Mouse (Mus musculus): ENCODE data around the gene Zfp746.

The Zfp746 gene

DNA sequence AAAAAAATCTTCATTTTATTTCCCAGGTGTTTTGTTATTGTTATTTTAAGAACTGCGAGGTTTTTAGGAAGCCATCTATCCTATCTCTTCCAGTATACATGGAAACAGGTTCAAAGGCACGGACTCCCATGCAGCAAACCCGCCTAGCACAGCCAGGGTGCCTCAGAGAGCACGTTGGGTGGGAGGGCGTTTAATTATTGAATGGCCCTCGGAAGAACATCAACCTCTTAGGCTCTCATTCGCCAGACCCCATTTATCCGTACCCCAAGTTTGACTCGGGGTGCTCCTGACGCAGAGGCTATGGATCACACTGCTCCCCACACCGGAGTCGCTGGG, 39.3 kb downstream of the Zfp746 start:
- DNase-seq (ENCODE audit: low read depth, low spot score): peak; percentile 37

DNA sequence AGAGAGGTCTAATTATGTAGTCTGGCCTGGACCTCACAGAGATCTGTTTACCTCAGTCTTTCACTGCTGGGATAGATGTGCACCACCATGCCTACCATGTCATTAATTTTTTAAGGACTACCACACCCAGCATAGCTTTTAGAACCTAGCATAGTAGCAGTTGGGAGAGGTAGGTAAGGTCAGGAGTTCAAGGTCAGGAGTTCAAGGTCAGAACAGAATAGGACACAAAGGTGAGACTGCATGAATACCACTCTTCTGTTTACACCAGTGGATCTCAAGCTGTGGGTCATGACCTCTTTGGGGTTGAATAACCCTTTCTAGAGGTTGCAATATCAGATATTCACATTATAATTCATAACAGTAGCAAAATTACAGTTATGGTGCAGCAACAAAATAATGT, 53.7 kb downstream of the Zfp746 start:
- DNase-seq (ENCODE audit: low read depth, low spot score): no peak

DNA sequence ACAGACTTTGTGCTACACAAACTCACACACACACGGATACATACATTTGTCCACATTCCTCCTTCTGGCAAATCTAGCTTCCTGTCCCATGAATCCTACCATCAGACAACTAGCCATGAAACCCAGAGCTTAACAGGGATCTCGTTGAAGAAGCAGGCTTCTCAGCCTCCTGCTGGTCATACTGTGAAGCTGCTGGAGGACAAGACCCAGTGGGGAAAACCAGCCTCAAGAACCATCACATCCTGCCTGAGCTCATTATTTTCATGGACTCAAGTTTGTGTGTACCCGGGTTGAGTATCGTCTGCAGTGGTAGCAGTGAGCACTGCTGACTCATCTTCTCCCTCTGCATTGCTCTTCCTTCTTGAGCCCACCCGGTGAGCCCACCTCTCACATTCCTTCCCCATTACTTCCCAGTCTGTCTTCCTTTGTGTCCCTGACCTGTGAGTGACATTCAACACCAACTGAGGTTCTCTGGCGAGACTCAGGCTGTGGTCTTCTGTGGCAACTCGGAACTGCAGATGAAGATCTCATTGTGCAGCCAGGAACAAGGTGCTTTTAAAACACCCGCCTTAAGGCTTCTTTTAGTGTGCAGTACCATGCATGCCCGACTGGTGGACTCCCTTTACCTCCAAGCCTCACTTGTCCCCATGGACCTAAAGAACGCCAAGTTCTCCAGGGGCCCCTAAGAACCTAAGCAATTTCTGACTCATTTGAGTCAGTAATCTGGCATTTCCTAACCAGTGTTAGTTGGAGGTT, 60.3 kb downstream of the Zfp746 start:
- no peak for DNase-seq (ENCODE audit: low read depth, low spot score)

DNA sequence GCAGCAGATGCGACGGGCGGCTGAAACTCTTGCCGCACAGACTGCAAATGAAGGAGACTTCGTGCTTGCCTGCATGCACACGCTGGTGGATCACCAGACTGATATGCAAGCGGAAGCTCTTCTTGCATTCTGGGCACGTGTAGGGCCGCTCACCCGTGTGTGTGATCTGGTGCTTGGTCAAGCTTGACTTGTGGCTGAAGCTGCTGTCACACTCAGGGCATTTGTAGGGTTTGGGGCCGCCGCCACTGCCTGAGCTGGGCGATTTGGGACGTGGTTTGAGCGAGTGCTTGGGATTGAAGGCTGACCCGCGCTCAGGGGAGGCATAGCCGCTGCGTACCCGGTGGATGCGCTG, 61.4 kb downstream of the Zfp746 start:
- no peak for DNase-seq (ENCODE audit: low read depth, low spot score)

DNA sequence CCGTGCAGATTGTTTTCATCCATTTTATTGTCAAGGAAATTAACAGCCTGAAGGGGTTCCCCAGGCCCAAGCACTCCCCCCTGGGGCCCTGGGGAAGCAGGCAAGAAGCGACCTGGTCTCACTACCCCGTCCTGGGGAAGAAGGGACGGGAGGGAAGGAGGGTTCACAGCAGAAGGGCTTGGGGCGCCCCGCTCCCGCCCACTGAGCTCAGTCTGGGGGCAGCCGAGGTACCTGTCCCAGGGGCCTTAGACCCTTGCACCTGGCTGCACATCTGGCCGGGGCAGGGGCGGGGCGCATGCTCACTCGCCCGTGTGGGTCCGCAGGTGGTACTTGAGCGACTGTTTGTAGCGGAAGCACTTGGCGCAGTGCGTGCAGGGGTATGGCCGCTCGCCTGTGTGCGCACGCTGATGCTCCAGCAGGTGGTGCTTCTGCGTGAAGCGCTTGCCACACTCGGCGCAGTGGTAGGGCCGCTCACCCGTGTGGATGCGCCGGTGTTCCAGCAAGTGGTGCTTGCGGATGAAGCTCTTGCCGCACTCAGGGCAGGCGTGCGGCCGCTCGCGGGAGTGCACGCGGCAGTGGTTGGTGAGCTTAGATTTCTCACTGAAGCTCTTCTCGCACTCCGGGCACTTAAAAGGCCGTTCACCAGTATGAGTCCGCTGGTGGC, 61.9 kb downstream of the Zfp746 start:
- DNase-seq (ENCODE audit: low read depth, low spot score): peak; percentile 43

DNA sequence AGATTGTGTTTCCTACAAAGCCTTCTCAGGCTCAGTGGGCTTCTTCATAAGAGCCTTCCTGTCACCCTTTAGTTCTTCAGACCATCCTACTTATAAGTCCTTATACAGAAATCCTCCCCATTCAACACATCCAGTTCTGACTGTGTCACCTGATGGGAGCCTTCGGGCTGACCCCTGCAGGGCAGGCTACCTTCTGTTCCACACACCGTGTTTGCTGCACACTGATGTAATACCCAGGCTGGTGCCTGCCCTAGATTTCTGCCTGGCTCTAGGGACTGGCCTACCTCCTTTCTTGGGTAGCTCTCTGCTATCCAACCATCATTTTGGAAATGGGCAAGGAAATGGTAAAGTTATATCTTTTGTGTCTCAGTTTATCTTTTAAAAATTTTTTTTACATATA, 63.7 kb downstream of the Zfp746 start:
- peak; percentile 85 for DNase-seq (ENCODE audit: low read depth, low spot score)

DNA sequence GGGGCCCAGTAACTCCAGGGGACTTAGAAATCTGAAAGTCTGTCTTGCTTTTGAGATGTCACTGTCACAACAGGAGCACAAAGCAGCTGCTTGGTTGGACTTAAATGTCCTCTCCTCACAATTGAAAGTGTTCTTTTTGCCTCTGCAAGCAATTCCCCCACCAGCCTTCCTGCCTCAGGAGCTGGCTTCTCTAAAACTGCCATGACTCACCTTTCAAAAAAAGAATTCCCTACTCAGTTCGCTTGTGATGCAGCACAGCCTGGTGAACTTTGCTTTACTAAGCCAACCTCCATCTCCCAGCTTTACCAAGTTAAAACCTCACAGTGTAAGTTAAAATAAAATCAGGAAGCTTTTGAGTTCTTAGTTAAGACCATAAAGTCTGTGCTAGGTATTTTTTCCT, 64.7 kb downstream of the Zfp746 start:
- DNase-seq (ENCODE audit: low read depth, low spot score): peak; percentile 81

DNA sequence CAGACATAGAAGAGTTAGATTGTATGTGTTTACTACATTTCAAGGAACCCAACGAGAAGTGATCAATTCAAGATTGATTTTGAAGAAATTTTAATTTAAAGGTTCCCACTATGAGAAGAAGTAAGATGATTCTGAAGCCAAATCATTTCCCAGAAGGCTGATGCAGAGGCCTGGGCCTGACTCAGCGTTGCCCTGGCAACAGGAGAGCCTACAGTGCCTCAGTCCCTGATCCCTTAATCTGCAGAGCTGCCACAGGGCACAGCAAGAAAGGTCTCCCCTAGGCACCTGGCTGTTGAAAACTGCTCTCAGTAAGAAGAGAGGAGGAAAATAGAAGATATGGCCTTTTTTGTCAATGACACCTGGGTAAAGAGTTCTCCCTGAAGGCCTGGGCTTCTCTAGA, 66.4 kb downstream of the Zfp746 start:
- peak; percentile 86 for DNase-seq (ENCODE audit: low read depth, low spot score)

DNA sequence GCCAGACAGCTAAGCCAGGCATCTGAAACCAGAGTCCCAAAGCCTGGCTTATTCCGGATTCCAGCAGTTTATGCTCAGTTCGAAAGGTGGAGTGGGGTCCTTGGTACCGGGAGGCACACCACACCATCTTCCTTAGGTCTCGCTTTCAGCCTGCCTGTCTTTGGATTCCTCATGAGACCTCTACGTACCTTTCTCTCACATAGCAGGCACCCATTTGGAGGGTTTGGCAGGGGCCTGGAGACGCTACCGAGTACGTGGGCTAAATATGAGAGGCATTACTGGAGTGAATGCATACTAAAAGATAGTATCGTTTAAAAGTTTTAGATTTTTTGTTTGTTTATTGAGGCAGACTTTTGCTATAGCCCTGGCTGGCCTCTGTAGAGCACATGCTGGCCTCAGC, 69.6 kb downstream of the Zfp746 start:
- no peak for DNase-seq (ENCODE audit: low read depth, low spot score)

DNA sequence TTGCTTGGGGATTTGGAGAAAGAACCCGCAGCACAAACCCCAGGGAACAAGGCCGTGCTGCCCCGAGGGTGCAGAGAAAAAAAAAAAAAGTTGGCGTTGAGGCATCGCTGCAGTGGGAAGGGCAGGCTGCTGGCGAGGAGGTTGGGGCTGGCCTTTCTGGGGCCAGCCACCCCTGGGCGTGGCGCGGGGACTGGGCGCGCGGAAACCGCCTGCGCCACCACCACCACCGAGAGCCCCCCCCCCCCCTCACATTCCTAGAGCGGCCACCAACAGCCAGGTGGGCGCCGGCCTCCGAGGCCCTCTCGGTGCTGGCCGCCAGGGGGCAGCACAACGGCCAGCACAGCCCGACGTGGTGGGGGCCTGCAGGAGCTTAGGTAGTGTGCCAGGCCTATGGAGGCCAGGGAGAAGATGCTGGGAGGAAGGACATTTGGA, 70.3 kb downstream of the Zfp746 start:
- peak; percentile 93 for DNase-seq (ENCODE audit: low read depth, low spot score)
